Mouse (Mus musculus) stomach, embryonic 14.5 days (tissue): ENCODE measurements at regions not wholly inside any gene's neighbourhood (a gene's known extent, or its start where the extent isn't known, plus 50 kb on each side); places are given as distances from the start of the nearest gene placed in this dataset.

Source experiments
- ATAC-seq: fragments of 200-750 bp; cut with Nextera tagmentation; 2 replicates; pipeline ENCODE4 v1.8.0; 2017; ENCODE audit warnings: low read depth, moderate TSS enrichment; ENCODE audit not compliant: insufficient number of reproducible peaks, insufficient read depth, low FRiP score
- H3K27ac ChIP-seq: fragments of 300-500 bp; sonication (generic); 2 replicates; pipeline ENCODE4 v1.5.1; 2014; ENCODE audit warnings: mild to moderate bottlenecking, low read length, moderate library complexity, mixed read lengths
- H3K27me3 ChIP-seq: fragments of 300-500 bp; sonication (generic); 2 replicates; pipeline ENCODE4 v1.6.1; 2014; ENCODE audit warnings: low read length, control low read depth, mixed read lengths; ENCODE audit not compliant: control insufficient read depth, insufficient read depth
- H3K36me3 ChIP-seq: fragments of 300-500 bp; sonication (generic); 2 replicates; pipeline ENCODE4 v1.6.1; 2014; ENCODE audit warnings: mild to moderate bottlenecking, control low read depth, low read length, moderate library complexity, mixed read lengths; ENCODE audit not compliant: control insufficient read depth, insufficient read depth
- H3K4me1 ChIP-seq: fragments of 300-500 bp; sonication (generic); 2 replicates; pipeline ENCODE4 v1.6.1; 2014; ENCODE audit warnings: low read length, control low read depth, mixed read lengths; ENCODE audit not compliant: control insufficient read depth, insufficient read depth
- H3K4me2 ChIP-seq: fragments of 300-500 bp; sonication (generic); replicated peaks from 2 replicates; pipeline ENCODE4 v1.6.1; 2014; ENCODE audit warnings: low read depth, low read length, control low read depth
- H3K4me3 ChIP-seq: fragments of 300-500 bp; sonication (generic); 2 replicates; pipeline ENCODE4 v1.5.1; 2014; ENCODE audit warnings: low read depth, low read length, control low read depth
- H3K9ac ChIP-seq: fragments of 300-500 bp; sonication (generic); replicated peaks from 2 replicates; pipeline ENCODE4 v1.6.1; 2014; ENCODE audit warnings: low read depth, mild to moderate bottlenecking, control low read depth, low read length, moderate library complexity, mixed read lengths
- H3K9me3 ChIP-seq: fragments of 300-500 bp; sonication (generic); 2 replicates; pipeline ENCODE4 v1.6.1; 2016; ENCODE audit warnings: low read depth, low read length, control low read depth; ENCODE audit not compliant: control insufficient read depth
- WGBS: fragments of 180-500 bp; shearing (Covaris S2); extraction: QIAGEN DNeasy Blood & Tissue Kit; methylation state at CpG from one replicate; pipeline ENCODE4 v1.1.7; 2014; 5-methylcytosine and 5-hydroxymethylcytosine counted together

GRCm38 (mm10) chr13:55950773-55951172, 114.8 kb upstream of the Pitx1 start:
- Histone ChIP-seq H3K9me3 (no peaks in the 10 kb centered on the region), H3K27me3 (no peaks in the 10 kb centered on the region), H3K4me2 (no peak overlapping the region), H3K9ac (no peak overlapping the region), H3K4me3 (no peak overlapping the region), H3K27ac (no peak overlapping the region), H3K4me1 (peaks cover 12% of the 10 kb centered on the region), H3K36me3 (no peaks in the 10 kb centered on the region)
- ATAC-seq, result no peak
- 67% methylated on average over 6 of the region's 6 CpGs for WGBS

DNA sequence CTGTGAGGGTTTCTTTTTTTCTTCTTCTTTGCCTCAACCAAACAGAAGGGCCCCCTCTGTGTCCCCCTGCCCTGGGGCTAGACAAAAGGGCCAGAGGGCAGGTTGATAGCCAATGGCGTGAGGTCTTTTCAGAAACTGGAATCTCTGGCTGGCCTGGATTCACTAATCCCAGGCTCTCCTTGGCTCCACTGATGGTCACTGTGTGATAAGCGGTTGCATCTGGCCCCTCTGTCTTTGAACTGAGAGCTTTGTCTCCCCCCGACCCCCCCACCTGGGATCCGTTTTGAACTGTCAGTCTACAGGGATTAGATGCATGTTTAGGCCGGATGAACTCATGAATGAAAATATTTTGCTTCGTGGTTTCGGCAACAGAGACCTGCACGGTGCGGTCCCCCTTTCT, 112.6 kb upstream of the Pitx1 start:
- 56% methylated on average over 9 of the region's 9 CpGs for WGBS
- Histone ChIP-seq H3K36me3 (no peaks in the 10 kb centered on the region), H3K27me3 (no peaks in the 10 kb centered on the region), H3K4me1 (peaks cover 10% of the 10 kb centered on the region; the same call in 1 of the 2 replicates), H3K27ac (no peak overlapping the region), H3K9me3 (no peaks in the 10 kb centered on the region), H3K4me2 (no peak overlapping the region), H3K4me3 (no peak overlapping the region), H3K9ac (no peak overlapping the region)
- ATAC-seq, result no peak

- 62% methylated on average over 2 of the region's 2 CpGs for WGBS
- ATAC-seq, result no peak
- H3K36me3 ChIP-seq, result no peaks in the 10 kb centered on the region
- H3K4me1 ChIP-seq, result peaks cover 10% of the 10 kb centered on the region; the same call in 1 of the 2 replicates
- no peak overlapping the region for H3K27ac ChIP-seq
- no peak overlapping the region for H3K9ac ChIP-seq
- H3K9me3 ChIP-seq, result no peaks in the 10 kb centered on the region
- H3K4me2 ChIP-seq, result no peak overlapping the region
- no peak overlapping the region for H3K4me3 ChIP-seq
- no peaks in the 10 kb centered on the region for H3K27me3 ChIP-seq
Observed at GRCm38 (mm10) chr13:55948144-55948543, 112.2 kb upstream of the Pitx1 start.

GRCm38 (mm10) chr13:55937417-55937816, 101.4 kb upstream of the Pitx1 start:
- Histone ChIP-seq H3K9me3 (no peaks in the 10 kb centered on the region), H3K36me3 (no peaks in the 10 kb centered on the region), H3K9ac (no peak overlapping the region), H3K4me1 (no peaks in the 10 kb centered on the region), H3K4me2 (no peak overlapping the region), H3K27ac (no peak overlapping the region), H3K27me3 (no peaks in the 10 kb centered on the region), H3K4me3 (no peak overlapping the region)
- 78% methylated on average over 9 of the region's 9 CpGs for WGBS
- ATAC-seq, result no peak

GRCm38 (mm10) chr13:55937000-55937399, 101.0 kb upstream of the Pitx1 start:
- Histone ChIP-seq H3K36me3 (no peaks in the 10 kb centered on the region), H3K9ac (no peak overlapping the region), H3K27me3 (no peaks in the 10 kb centered on the region), H3K4me3 (no peak overlapping the region), H3K27ac (no peak overlapping the region), H3K4me2 (no peak overlapping the region), H3K9me3 (no peaks in the 10 kb centered on the region), H3K4me1 (no peaks in the 10 kb centered on the region)
- 73% methylated on average over 9 of the region's 9 CpGs for WGBS
- ATAC-seq, result no peak

DNA sequence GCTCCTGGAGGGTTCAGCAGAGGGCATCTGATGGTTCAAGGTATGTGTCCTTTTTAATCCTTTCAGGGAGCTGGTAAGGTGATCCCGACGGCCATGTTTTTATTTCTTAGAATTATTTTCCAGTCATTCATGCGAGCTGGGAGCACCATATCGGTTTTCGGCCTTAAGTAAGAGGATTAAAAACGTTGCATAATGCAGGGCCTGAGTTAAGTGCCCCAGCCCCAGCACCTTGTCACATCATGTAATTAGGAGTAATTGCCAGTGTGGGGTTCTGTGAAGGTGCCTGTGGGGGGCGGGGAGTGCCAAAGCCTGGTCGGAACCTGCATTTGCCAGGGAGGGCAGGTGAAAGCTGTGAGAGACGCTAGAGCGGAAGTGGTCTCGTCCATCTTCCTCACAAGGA, 94.6 kb upstream of the Pitx1 start:
- peaks cover under 1% of the 10 kb centered on the region; the same call in 1 of the 2 replicates for H3K4me1 ChIP-seq
- H3K27ac ChIP-seq, result no peak overlapping the region
- 78% methylated on average over 11 of the region's 11 CpGs for WGBS
- no peak overlapping the region for H3K4me2 ChIP-seq
- no peaks in the 10 kb centered on the region for H3K9me3 ChIP-seq
- H3K4me3 ChIP-seq, result no peak overlapping the region
- H3K9ac ChIP-seq, result no peak overlapping the region
- no peaks in the 10 kb centered on the region for H3K36me3 ChIP-seq
- ATAC-seq, result no peak
- H3K27me3 ChIP-seq, result no peaks in the 10 kb centered on the region

DNA sequence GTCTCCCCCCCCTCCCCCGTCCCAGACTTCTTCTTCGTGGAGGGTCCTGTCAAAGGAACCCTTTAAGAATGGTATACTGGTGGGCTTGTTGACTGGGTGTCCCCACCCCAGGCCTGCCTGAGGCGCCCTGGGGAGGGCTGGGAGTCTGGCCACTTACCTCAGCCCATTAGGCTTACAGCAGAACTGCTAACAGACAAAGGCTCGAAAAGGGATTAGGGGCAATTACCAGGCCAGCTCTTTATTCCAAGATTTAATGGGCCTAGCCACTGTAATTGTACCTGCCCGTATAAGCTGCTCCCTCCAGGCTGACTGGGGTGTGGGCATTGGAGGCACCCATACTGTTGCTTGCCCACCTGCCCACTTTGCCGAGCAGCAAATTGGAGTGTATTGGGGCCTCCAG, 93.8 kb upstream of the Pitx1 start:
- Histone ChIP-seq H3K9ac (no peak overlapping the region), H3K9me3 (no peaks in the 10 kb centered on the region), H3K4me3 (no peak overlapping the region), H3K27me3 (no peaks in the 10 kb centered on the region), H3K36me3 (no peaks in the 10 kb centered on the region), H3K27ac (no peak overlapping the region), H3K4me1 (peaks cover 7% of the 10 kb centered on the region; the same call in 1 of the 2 replicates), H3K4me2 (no peak overlapping the region)
- 77% methylated on average over 6 of the region's 6 CpGs for WGBS
- ATAC-seq, result no peak

GRCm38 (mm10) chr13:55923505-55924136, 87.6 kb upstream of the Pitx1 start:
- peak; percentile 61; the same call in 1 of the 2 replicates for ATAC-seq
- Histone ChIP-seq H3K4me1 (peaks cover 24% of the 10 kb centered on the region), H3K4me2 (peak overlapping the region; percentile 17), H3K27ac (peak overlapping the region; percentile 45; the same call in 1 of the 2 replicates), H3K9ac (no peak overlapping the region), H3K27me3 (no peaks in the 10 kb centered on the region), H3K36me3 (no peaks in the 10 kb centered on the region), H3K4me3 (no peak overlapping the region), H3K9me3 (no peaks in the 10 kb centered on the region)
- 13% methylated on average over 7 of the region's 7 CpGs for WGBS

- Histone ChIP-seq H3K4me1 (peaks cover 12% of the 10 kb centered on the region), H3K9me3 (no peaks in the 10 kb centered on the region), H3K9ac (no peak overlapping the region), H3K27me3 (no peaks in the 10 kb centered on the region), H3K36me3 (no peaks in the 10 kb centered on the region), H3K4me2 (no peak overlapping the region), H3K4me3 (no peak overlapping the region), H3K27ac (no peak overlapping the region)
- WGBS, result 94% methylated on average over 12 of the region's 12 CpGs
- no peak for ATAC-seq
Observed at GRCm38 (mm10) chr13:55917316-55917715, 81.3 kb upstream of the Pitx1 start.
